Mouse (Mus musculus) heart, embryonic 16.5 days (tissue): ENCODE measurements around the gene Hsd3b4. TPM values are rescaled to one million over a fixed set of nuclear protein-coding genes. Genes with fewer than 3 reads are reported as not detected.
"Not testable (repeated sequence)": the region's sequence is repeated elsewhere in the genome, so short reads cannot be mapped to it uniquely, and the experiment has no call there.

Experiments used
- ATAC-seq: fragments of 200-750 bp; cut with Nextera tagmentation; replicated peaks from 2 replicates; pipeline ENCODE4 v1.8.0; 2017; ENCODE audit warnings: moderate number of reproducible peaks; ENCODE audit not compliant: insufficient read depth, low FRiP score; ENCODE audit errors: extremely low read depth
- H3K27ac ChIP-seq: fragments of 300-500 bp; sonication (generic); 2 replicates; pipeline ENCODE4 v1.5.1; 2014; ENCODE audit warnings: mild to moderate bottlenecking, low read length, control low read depth, moderate library complexity
- H3K27me3 ChIP-seq: fragments of 300-500 bp; sonication (generic); 2 replicates; pipeline ENCODE4 v1.6.1; 2014; ENCODE audit warnings: low read length, mixed read lengths; ENCODE audit not compliant: control insufficient read depth, insufficient read depth
- H3K36me3 ChIP-seq: fragments of 300-500 bp; sonication (generic); 2 replicates; pipeline ENCODE4 v1.6.1; 2014; ENCODE audit not compliant: control insufficient read depth, insufficient read depth
- H3K4me1 ChIP-seq: fragments of 300-500 bp; sonication (generic); 2 replicates; pipeline ENCODE4 v1.6.1; 2014; ENCODE audit warnings: low read length, mixed read lengths; ENCODE audit not compliant: control insufficient read depth, insufficient read depth
- H3K4me2 ChIP-seq: fragments of 300-500 bp; sonication (generic); 2 replicates; pipeline ENCODE4 v1.6.1; 2014; ENCODE audit warnings: low read depth, mild to moderate bottlenecking, control low read depth, low read length
- H3K4me3 ChIP-seq: fragments of 300-500 bp; sonication (generic); 2 replicates; pipeline ENCODE4 v1.5.1; 2014; ENCODE audit warnings: mild to moderate bottlenecking, control low read depth, low read length
- H3K9ac ChIP-seq: fragments of 300-500 bp; sonication (generic); 2 replicates; pipeline ENCODE4 v1.6.1; 2014; ENCODE audit warnings: low read length, control low read depth
- H3K9me3 ChIP-seq: fragments of 300-500 bp; sonication (generic); replicated peaks from 2 replicates; pipeline ENCODE4 v1.6.1; 2016; ENCODE audit warnings: low read length; ENCODE audit not compliant: control insufficient read depth
- WGBS: fragments of 180-500 bp; shearing (Covaris S2); extraction: QIAGEN DNeasy Blood & Tissue Kit; methylation state at CpG from one replicate; pipeline ENCODE4 v1.1.7; 2014; 5-methylcytosine and 5-hydroxymethylcytosine counted together
- polyA plus RNA-seq: library from polyadenylated mRNA; unstranded; fragments of >200 nt; fragmentation: Nextera tagmentation; extraction: Ambion mirVana; gene quantifications from 2 replicates; pipeline ENCODE4 v1.2.1, GENCODE M21; 2015

Gene Hsd3b4
- polyA plus RNA-seq, 1 experiment from 2014 or later: not detected

GRCm38 (mm10) chr3:98496762-98497161 is 13.6 kb downstream of the Hsd3b4 start:
- H3K27ac ChIP-seq, H3K27me3 ChIP-seq, H3K36me3 ChIP-seq, H3K9ac ChIP-seq, H3K4me2 ChIP-seq, ATAC-seq, H3K9me3 ChIP-seq, H3K4me1 ChIP-seq, H3K4me3 ChIP-seq: not testable (repeated sequence)
- no CpG with 5 or more reads among the region's 2 CpGs for WGBS

DNA sequence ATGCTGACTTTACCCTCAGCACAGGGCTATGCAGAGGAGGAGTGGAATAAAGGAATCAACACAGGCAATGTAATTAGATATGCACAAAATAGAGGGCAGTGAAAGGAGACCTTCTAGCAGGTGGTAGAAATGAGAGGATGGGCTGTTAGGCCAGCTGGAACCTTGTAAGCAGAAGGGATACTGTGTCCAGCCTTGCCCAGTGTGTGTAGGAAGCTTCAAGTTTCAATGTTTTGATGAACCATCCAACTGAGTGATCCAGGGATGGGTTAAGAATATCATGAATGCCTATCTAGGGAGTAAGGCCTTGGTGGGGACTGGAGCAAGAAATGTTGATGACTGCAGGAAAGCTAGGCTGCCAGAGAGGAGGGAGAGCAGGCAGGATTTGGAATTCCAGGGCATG is 15.3 kb downstream of the Hsd3b4 start:
- H3K27me3 ChIP-seq, H3K9ac ChIP-seq, H3K4me3 ChIP-seq, H3K4me2 ChIP-seq, H3K9me3 ChIP-seq, H3K27ac ChIP-seq, H3K36me3 ChIP-seq, ATAC-seq, H3K4me1 ChIP-seq: not testable (repeated sequence)

DNA sequence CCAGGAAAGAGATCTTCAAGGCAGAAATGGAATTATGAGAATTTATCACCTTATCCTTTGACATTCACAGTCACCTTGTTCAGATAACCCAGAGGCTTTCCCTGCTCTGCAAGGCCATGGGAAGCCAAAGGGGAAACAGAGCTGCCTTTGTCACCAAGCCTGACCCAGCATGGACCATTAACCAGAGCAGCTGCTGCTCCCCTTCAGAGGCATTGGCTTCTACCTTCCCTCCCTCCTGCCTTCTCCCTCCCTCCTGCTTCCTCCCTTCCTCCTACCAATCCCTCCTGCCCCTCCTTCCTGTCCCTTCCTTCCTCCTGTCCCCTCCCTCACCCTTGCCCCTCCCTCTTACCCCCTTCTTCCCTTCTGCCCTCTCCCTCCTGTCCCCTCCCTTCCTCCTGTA is 16.1 kb downstream of the Hsd3b4 start:
- not testable (repeated sequence) for H3K9me3 ChIP-seq, H3K4me1 ChIP-seq, H3K27me3 ChIP-seq, H3K27ac ChIP-seq, H3K4me2 ChIP-seq, H3K4me3 ChIP-seq, H3K36me3 ChIP-seq, H3K9ac ChIP-seq, ATAC-seq

GRCm38 (mm10) chr3:98471499-98471898 is 38.8 kb downstream of the Hsd3b4 start:
- ATAC-seq, H3K9me3 ChIP-seq, H3K36me3 ChIP-seq, H3K27me3 ChIP-seq, H3K9ac ChIP-seq, H3K27ac ChIP-seq, H3K4me3 ChIP-seq, H3K4me1 ChIP-seq, H3K4me2 ChIP-seq: not testable (repeated sequence)

DNA sequence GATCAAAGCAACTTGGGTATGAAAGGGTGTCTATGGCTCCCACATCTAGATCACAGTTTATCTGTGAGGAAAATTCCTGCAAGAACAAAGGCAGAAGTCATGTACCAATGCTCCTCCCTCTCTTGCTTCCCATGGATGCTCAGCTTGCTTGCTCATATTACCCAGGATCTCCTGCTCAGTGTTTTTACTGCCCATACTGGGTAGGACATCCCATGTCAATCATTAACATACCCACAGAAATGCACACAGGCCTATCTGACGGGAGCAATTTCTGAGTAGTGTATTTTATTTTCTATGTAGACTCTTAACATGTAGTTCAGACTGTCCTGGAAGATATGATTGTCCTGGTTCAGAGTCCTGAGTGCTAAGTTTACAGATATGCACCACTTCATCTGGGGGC is 39.3 kb downstream of the Hsd3b4 start:
- H3K4me1 ChIP-seq, H3K27ac ChIP-seq, H3K4me2 ChIP-seq, H3K27me3 ChIP-seq, H3K9ac ChIP-seq, ATAC-seq, H3K9me3 ChIP-seq, H3K36me3 ChIP-seq, H3K4me3 ChIP-seq: not testable (repeated sequence)
- WGBS: no CpG with 5 or more reads among the region's 1 CpGs

DNA sequence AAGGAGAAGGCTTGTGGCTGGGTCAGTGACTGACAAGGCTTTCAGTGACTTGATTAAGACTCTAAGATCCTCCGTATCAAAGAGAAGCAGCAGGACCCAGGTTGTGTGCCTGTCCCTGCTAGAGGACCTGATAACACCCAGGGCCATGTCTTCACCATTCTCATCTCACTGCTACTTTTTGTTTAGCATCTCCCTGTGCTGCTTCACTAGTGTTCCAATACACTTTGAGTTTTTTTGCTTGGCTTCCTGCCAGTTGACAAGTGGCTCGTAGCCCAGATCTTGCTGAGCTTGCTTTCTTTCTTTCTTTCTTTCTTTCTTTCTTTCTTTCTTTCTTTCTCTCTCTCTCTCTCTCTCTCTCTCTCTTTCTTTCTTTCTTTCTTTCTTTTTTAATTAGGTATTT is 41.0 kb downstream of the Hsd3b4 start:
- not testable (repeated sequence) for H3K36me3 ChIP-seq, H3K27ac ChIP-seq, H3K27me3 ChIP-seq, H3K9ac ChIP-seq, ATAC-seq, H3K4me3 ChIP-seq, H3K4me1 ChIP-seq, H3K9me3 ChIP-seq, H3K4me2 ChIP-seq
- no CpG with 5 or more reads among the region's 2 CpGs for WGBS

DNA sequence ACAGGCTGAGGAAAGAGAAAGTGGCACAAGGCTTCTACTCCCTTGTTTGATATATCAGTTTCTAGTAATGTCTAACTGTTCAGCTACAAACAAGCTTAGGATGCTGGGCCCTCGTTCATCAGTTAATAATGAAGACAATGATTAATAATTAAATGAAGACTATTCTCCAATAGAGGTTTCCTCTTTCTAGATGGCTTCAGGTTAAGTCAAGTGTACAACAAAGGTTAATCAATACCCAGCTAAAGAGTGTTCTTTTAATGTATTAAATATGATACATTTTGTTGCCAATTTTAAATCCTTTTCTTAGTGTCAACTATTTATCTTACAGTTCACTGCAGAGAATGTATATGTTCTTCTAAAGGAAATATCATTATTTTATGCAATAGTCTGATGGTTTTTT is 53.3 kb downstream of the Hsd3b4 start, which contains the start of gene Gm4450:
TSS of gene Gm4450 (minus strand) at position 101 of the 400 bp plus-strand sequence.
- not testable (repeated sequence) for H3K9me3 ChIP-seq, H3K27me3 ChIP-seq, H3K36me3 ChIP-seq, H3K9ac ChIP-seq, H3K27ac ChIP-seq, H3K4me3 ChIP-seq, H3K4me1 ChIP-seq, ATAC-seq, H3K4me2 ChIP-seq
- no CpG with 5 or more reads among the region's 1 CpGs for WGBS

DNA sequence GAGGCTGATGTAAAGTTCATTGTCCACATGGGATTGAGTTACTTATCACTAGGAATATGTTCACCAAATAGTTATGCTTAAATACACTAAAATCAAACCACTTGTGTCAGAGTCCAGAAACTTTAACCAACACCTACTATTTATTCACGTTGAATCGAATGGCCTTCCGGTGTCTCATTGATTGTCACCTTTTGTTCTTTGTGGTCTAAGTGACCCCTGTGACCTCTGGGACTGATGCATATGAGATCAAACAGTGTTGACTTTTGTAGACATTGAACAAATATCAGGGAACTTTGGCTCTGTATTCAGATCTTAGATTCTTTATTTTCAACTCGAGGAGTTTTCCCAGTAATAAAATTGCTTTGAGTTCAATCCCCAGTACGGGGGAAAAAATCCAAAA is 56.5 kb downstream of the Hsd3b4 start:
- not testable (repeated sequence) for H3K9me3 ChIP-seq, H3K4me1 ChIP-seq, H3K27ac ChIP-seq, H3K9ac ChIP-seq, ATAC-seq, H3K36me3 ChIP-seq, H3K4me3 ChIP-seq, H3K4me2 ChIP-seq, H3K27me3 ChIP-seq
- WGBS: 71% methylated on average over 5 of the region's 5 CpGs
